Mouse (Mus musculus) cerebellum, adult 2 months (tissue): Measurements from ENCODE around the gene Shmt2. TPM values are rescaled to one million over a fixed set of nuclear protein-coding genes. Genes with fewer than 3 reads are reported as not detected.

Source experiments
- DNase-seq, 2 experiments: peaks; one replicate each; pipeline ENCODE4 v3.0.0; 2021
- H3K27ac ChIP-seq: fragments of 200-500 bp; 2 replicates; pipeline ENCODE4 v1.5.1; 2012; ENCODE audit warnings: low read length, control low read depth, inconsistent platforms; ENCODE audit not compliant: insufficient read depth
- H3K27me3 ChIP-seq: fragments of 200-500 bp; 2 replicates; pipeline ENCODE4 v1.6.1; 2012; ENCODE audit warnings: inconsistent platforms, mild to moderate bottlenecking, low read length, moderate library complexity; ENCODE audit not compliant: control insufficient read depth, insufficient read depth
- H3K4me1 ChIP-seq: fragments of 200-500 bp; 2 replicates; pipeline ENCODE4 v1.6.1; 2011; ENCODE audit warnings: low read length; ENCODE audit not compliant: control insufficient read depth, insufficient read depth
- H3K4me3 ChIP-seq: fragments of 200-500 bp; replicated peaks from 2 replicates; pipeline ENCODE3; 2011; ENCODE audit warnings: mild to moderate bottlenecking, low read depth, low read length, control low read depth; ENCODE audit not compliant: insufficient read depth
- CTCF ChIP-seq: fragments of 200-500 bp; IDR thresholded peaks from 2 replicates; pipeline ENCODE4 v1.5.1; 2011; ENCODE audit warnings: low read depth, mild to moderate bottlenecking, control low read depth, low read length, moderate library complexity, borderline replicate concordance; ENCODE audit not compliant: insufficient read depth
- POLR2A ChIP-seq: fragments of 200-500 bp; IDR thresholded peaks from 2 replicates; pipeline ENCODE4 v1.6.1; 2011; ENCODE audit warnings: low read length, control low read depth, borderline replicate concordance; ENCODE audit not compliant: insufficient read depth
- WGBS: fragments of 180-500 bp; shearing (Covaris S2); methylation state at CpG from one replicate; pipeline ENCODE4 v1.1.7; 2018; 5-methylcytosine and 5-hydroxymethylcytosine counted together
- polyA plus RNA-seq: library from polyadenylated mRNA; depleted of rRNA; stranded (reverse); fragments of >200 nt; gene quantifications from 2 replicates; pipeline ENCODE4 v1.2.3, GENCODE M21; 2012

The Shmt2 gene
- polyA plus RNA-seq, 1 experiment, result 68.2 TPM

- H3K27me3 ChIP-seq, result no peaks in the 10 kb centered on the region
- H3K27ac ChIP-seq, result peak overlapping the region; percentile 5
These were observed 19.8 kb upstream of the Shmt2 start for GRCm38 (mm10) chr10:127542084-127542483.

GRCm38 (mm10) chr10:127541510-127541909 lies 19.3 kb upstream of the Shmt2 start:
- Histone ChIP-seq H3K4me3 (no peak overlapping the region), H3K4me1 (peaks cover 19% of the 10 kb centered on the region), H3K27me3 (no peaks in the 10 kb centered on the region), H3K27ac (no peak overlapping the region)
- no peak for DNase-seq
- TF ChIP-seq CTCF, result no peak
- 92% methylated on average over 8 of the region's 8 CpGs for WGBS

More at GRCm38 (mm10) chr10:127542084-127542483, 19.8 kb upstream of the Shmt2 start:
- 9% methylated on average over 13 of the region's 13 CpGs for WGBS
- Histone ChIP-seq H3K4me1 (peaks cover 19% of the 10 kb centered on the region), H3K4me3 (no peak overlapping the region)
- TF ChIP-seq POLR2A (no peak), CTCF (no peak)
- DNase-seq, result peak; percentile 64 to 72

GRCm38 (mm10) chr10:127537854-127538583 lies 15.8 kb upstream of the Shmt2 start:
- TF ChIP-seq POLR2A (no peak), CTCF (peak; percentile 98)
- H3K27ac ChIP-seq, result 0 out of 2 replicates have a peak overlapping the region, but pooled peaks have one; percentile 1
- WGBS, result 32% methylated on average over 7 of the region's 7 CpGs
- peaks cover 24% of the 10 kb centered on the region for H3K4me1 ChIP-seq
- DNase-seq, result peak; percentile 83 to 88
- no peaks in the 10 kb centered on the region for H3K27me3 ChIP-seq
- no peak overlapping the region for H3K4me3 ChIP-seq

GRCm38 (mm10) chr10:127536586-127537314 lies 14.5 kb upstream of the Shmt2 start:
- no peaks in the 10 kb centered on the region for H3K27me3 ChIP-seq
- no peak overlapping the region for H3K4me3 ChIP-seq
- DNase-seq, result peak; percentile 59 to 62
- WGBS, result 12% methylated on average over 8 of the region's 8 CpGs
- no peak overlapping the region for H3K27ac ChIP-seq
- TF ChIP-seq POLR2A, result no peak
- peak; percentile 58 for TF ChIP-seq CTCF
- H3K4me1 ChIP-seq, result peaks cover 12% of the 10 kb centered on the region

GRCm38 (mm10) chr10:127534929-127535384 lies 12.7 kb upstream of the Shmt2 start:
- no peak for TF ChIP-seq CTCF
- no peak for TF ChIP-seq POLR2A
- Histone ChIP-seq H3K4me1 (peaks cover 12% of the 10 kb centered on the region), H3K27me3 (no peaks in the 10 kb centered on the region), H3K4me3 (peak overlapping the region; percentile 56), H3K27ac (no peak overlapping the region)
- WGBS, result 7% methylated on average over 30 of the region's 30 CpGs
- DNase-seq, result no peak

- no peaks in the 10 kb centered on the region for H3K27me3 ChIP-seq
- peak within 1 kb of the TSS; percentile 56 for H3K4me3 ChIP-seq
- DNase-seq, result no peak
- H3K4me1 ChIP-seq, result peaks cover 12% of the 10 kb centered on the region
- no peak within 1 kb of the TSS for H3K27ac ChIP-seq
- WGBS, result 1% methylated on average over 68 of the region's 78 CpGs
- TF ChIP-seq POLR2A (no peak), CTCF (no peak)
These were observed 12.0 kb upstream of the Shmt2 start, which contains the start of gene Nxph4 for GRCm38 (mm10) chr10:127534036-127534928. TSS of gene Nxph4 (minus strand) at chr10:127534559.

GRCm38 (mm10) chr10:127531548-127531947 lies 9.3 kb upstream of the Shmt2 start:
- H3K4me1 ChIP-seq, result peaks cover 7% of the 10 kb centered on the region
- H3K27me3 ChIP-seq, result no peaks in the 10 kb centered on the region
- TF ChIP-seq CTCF (no peak), POLR2A (no peak)
- no peak overlapping the region for H3K4me3 ChIP-seq
- WGBS, result 78% methylated on average over 4 of the region's 4 CpGs
- DNase-seq, result no peak
- no peak overlapping the region for H3K27ac ChIP-seq
